Mouse (Mus musculus): Measurements from ENCODE around the gene Hspg2. TPM values are rescaled to one million over a fixed set of nuclear protein-coding genes. Genes with fewer than 3 reads are reported as not detected.

Hspg2 gene
- polyA plus RNA-seq, 1 experiment from 2014 or later, result 3.7 TPM

GRCm38 (mm10) chr4:137517989-137518691 lies 49.6 kb downstream of the Hspg2 start:
- WGBS, result 88% methylated on average over 36 of the region's 36 CpGs
- no peak for ATAC-seq (replicated peaks)
- no peak overlapping the region for H3K4me3 ChIP-seq

GRCm38 (mm10) chr4:137518746-137519145 lies 50.2 kb downstream of the Hspg2 start:
- no peak overlapping the region for H3K4me2 ChIP-seq (replicated peaks)
- no peaks in the 10 kb centered on the region for H3K36me3 ChIP-seq
- no peak overlapping the region for H3K27ac ChIP-seq (replicated peaks)
- 91% methylated on average over 14 of the region's 14 CpGs for WGBS
- H3K9ac ChIP-seq (replicated peaks), result no peak overlapping the region
- no peaks in the 10 kb centered on the region for H3K9me3 ChIP-seq
- H3K27me3 ChIP-seq, result no peaks in the 10 kb centered on the region
- H3K4me1 ChIP-seq, result no peaks in the 10 kb centered on the region
- no peak overlapping the region for H3K4me3 ChIP-seq
- no peak for ATAC-seq (replicated peaks)

More at GRCm38 (mm10) chr4:137517989-137518691, 49.6 kb downstream of the Hspg2 start:
- Histone ChIP-seq H3K9ac (replicated peaks) (no peak overlapping the region), H3K27me3 (no peaks in the 10 kb centered on the region), H3K36me3 (no peaks in the 10 kb centered on the region), H3K9me3 (no peaks in the 10 kb centered on the region), H3K4me1 (no peaks in the 10 kb centered on the region), H3K4me2 (replicated peaks) (no peak overlapping the region), H3K27ac (replicated peaks) (no peak overlapping the region)

GRCm38 (mm10) chr4:137520346-137520745 lies 51.8 kb downstream of the Hspg2 start:
- H3K4me2 ChIP-seq (replicated peaks), result no peak overlapping the region
- no peak overlapping the region for H3K27ac ChIP-seq (replicated peaks)
- 92% methylated on average over 5 of the region's 5 CpGs for WGBS
- no peak for ATAC-seq (replicated peaks)
- H3K4me1 ChIP-seq, result no peaks in the 10 kb centered on the region
- H3K36me3 ChIP-seq, result no peaks in the 10 kb centered on the region
- H3K27me3 ChIP-seq, result no peaks in the 10 kb centered on the region
- no peaks in the 10 kb centered on the region for H3K9me3 ChIP-seq
- no peak overlapping the region for H3K4me3 ChIP-seq
- no peak overlapping the region for H3K9ac ChIP-seq (replicated peaks)

GRCm38 (mm10) chr4:137521966-137522365 lies 53.4 kb downstream of the Hspg2 start:
- Histone ChIP-seq H3K36me3 (no peaks in the 10 kb centered on the region), H3K4me2 (replicated peaks) (no peak overlapping the region), H3K4me3 (no peak overlapping the region), H3K27me3 (no peaks in the 10 kb centered on the region), H3K9me3 (no peaks in the 10 kb centered on the region), H3K27ac (replicated peaks) (no peak overlapping the region), H3K4me1 (no peaks in the 10 kb centered on the region), H3K9ac (replicated peaks) (no peak overlapping the region)
- ATAC-seq (replicated peaks), result no peak
- WGBS, result 83% methylated on average over 11 of the region's 11 CpGs

GRCm38 (mm10) chr4:137525426-137525825 lies 56.9 kb downstream of the Hspg2 start:
- no peaks in the 10 kb centered on the region for H3K27me3 ChIP-seq
- H3K9me3 ChIP-seq, result no peaks in the 10 kb centered on the region
- H3K27ac ChIP-seq (replicated peaks), result no peak overlapping the region
- H3K4me3 ChIP-seq, result no peak overlapping the region
- no peaks in the 10 kb centered on the region for H3K36me3 ChIP-seq
- H3K9ac ChIP-seq (replicated peaks), result no peak overlapping the region
- H3K4me2 ChIP-seq (replicated peaks), result no peak overlapping the region
- no peaks in the 10 kb centered on the region for H3K4me1 ChIP-seq
- 97% methylated on average over 1 of the region's 1 CpGs for WGBS
- ATAC-seq (replicated peaks), result no peak

GRCm38 (mm10) chr4:137527368-137527767 lies 58.8 kb downstream of the Hspg2 start:
- H3K4me2 ChIP-seq (replicated peaks), result no peak overlapping the region
- no peaks in the 10 kb centered on the region for H3K4me1 ChIP-seq
- H3K27me3 ChIP-seq, result no peaks in the 10 kb centered on the region
- no peak overlapping the region for H3K27ac ChIP-seq (replicated peaks)
- no peak overlapping the region for H3K4me3 ChIP-seq
- H3K9ac ChIP-seq (replicated peaks), result no peak overlapping the region
- ATAC-seq (replicated peaks), result no peak
- no peaks in the 10 kb centered on the region for H3K36me3 ChIP-seq
- WGBS, result 63% methylated on average over 4 of the region's 4 CpGs
- no peaks in the 10 kb centered on the region for H3K9me3 ChIP-seq

- Histone ChIP-seq H3K36me3 (no peaks in the 10 kb centered on the region), H3K4me1 (no peaks in the 10 kb centered on the region), H3K27me3 (no peaks in the 10 kb centered on the region), H3K4me3 (no peak overlapping the region), H3K4me2 (replicated peaks) (no peak overlapping the region), H3K9ac (replicated peaks) (no peak overlapping the region), H3K9me3 (no peaks in the 10 kb centered on the region), H3K27ac (replicated peaks) (no peak overlapping the region)
- ATAC-seq (replicated peaks), result no peak
- WGBS, result 85% methylated on average over 6 of the region's 6 CpGs
These were observed 59.3 kb downstream of the Hspg2 start for GRCm38 (mm10) chr4:137527872-137528271.

- no peak for ATAC-seq (replicated peaks)
- Histone ChIP-seq H3K9me3 (no peaks in the 10 kb centered on the region), H3K27me3 (no peaks in the 10 kb centered on the region), H3K4me2 (replicated peaks) (no peak overlapping the region), H3K4me3 (no peak overlapping the region), H3K36me3 (no peaks in the 10 kb centered on the region), H3K9ac (replicated peaks) (no peak overlapping the region), H3K27ac (replicated peaks) (no peak overlapping the region), H3K4me1 (no peaks in the 10 kb centered on the region)
- WGBS, result 74% methylated on average over 14 of the region's 14 CpGs
These were observed 71.8 kb downstream of the Hspg2 start for GRCm38 (mm10) chr4:137540356-137540755.

- H3K4me1 ChIP-seq, result no peaks in the 10 kb centered on the region
- WGBS, result 95% methylated on average over 10 of the region's 10 CpGs
These were observed 74.4 kb downstream of the Hspg2 start for GRCm38 (mm10) chr4:137542968-137543367.

GRCm38 (mm10) chr4:137545568-137545967 lies 77.0 kb downstream of the Hspg2 start:
- ATAC-seq (replicated peaks), result no peak
- H3K27ac ChIP-seq (replicated peaks), result no peak overlapping the region
- H3K4me3 ChIP-seq, result no peak overlapping the region
- H3K4me1 ChIP-seq, result no peaks in the 10 kb centered on the region
- H3K36me3 ChIP-seq, result no peaks in the 10 kb centered on the region
- 96% methylated on average over 9 of the region's 9 CpGs for WGBS
- H3K9me3 ChIP-seq, result no peaks in the 10 kb centered on the region
- H3K27me3 ChIP-seq, result no peaks in the 10 kb centered on the region
- no peak overlapping the region for H3K9ac ChIP-seq (replicated peaks)
- no peak overlapping the region for H3K4me2 ChIP-seq (replicated peaks)

More at GRCm38 (mm10) chr4:137542968-137543367, 74.4 kb downstream of the Hspg2 start:
- no peak overlapping the region for H3K27ac ChIP-seq (replicated peaks)
- H3K9me3 ChIP-seq, result no peaks in the 10 kb centered on the region
- no peaks in the 10 kb centered on the region for H3K36me3 ChIP-seq
- no peak overlapping the region for H3K4me2 ChIP-seq (replicated peaks)
- ATAC-seq (replicated peaks), result no peak
- no peaks in the 10 kb centered on the region for H3K27me3 ChIP-seq
- no peak overlapping the region for H3K9ac ChIP-seq (replicated peaks)
- H3K4me3 ChIP-seq, result no peak overlapping the region

GRCm38 (mm10) chr4:137546003-137546525 lies 77.5 kb downstream of the Hspg2 start:
- H3K9me3 ChIP-seq, result no peaks in the 10 kb centered on the region
- no peak overlapping the region for H3K9ac ChIP-seq (replicated peaks)
- no peak overlapping the region for H3K4me2 ChIP-seq (replicated peaks)
- no peak overlapping the region for H3K4me3 ChIP-seq
- no peaks in the 10 kb centered on the region for H3K27me3 ChIP-seq
- ATAC-seq (replicated peaks), result no peak
- no peak overlapping the region for H3K27ac ChIP-seq (replicated peaks)
- H3K4me1 ChIP-seq, result no peaks in the 10 kb centered on the region
- no peaks in the 10 kb centered on the region for H3K36me3 ChIP-seq
- 73% methylated on average over 5 of the region's 5 CpGs for WGBS

- no peaks in the 10 kb centered on the region for H3K27me3 ChIP-seq
- H3K4me3 ChIP-seq, result no peak overlapping the region
- no peaks in the 10 kb centered on the region for H3K36me3 ChIP-seq
- ATAC-seq (replicated peaks), result no peak
- no peaks in the 10 kb centered on the region for H3K9me3 ChIP-seq
- no peaks in the 10 kb centered on the region for H3K4me1 ChIP-seq
- H3K4me2 ChIP-seq (replicated peaks), result no peak overlapping the region
- H3K27ac ChIP-seq (replicated peaks), result no peak overlapping the region
- H3K9ac ChIP-seq (replicated peaks), result no peak overlapping the region
- whole genome bisulfite sequencing, result 95% methylated on average over 17 of the region's 17 CpGs
These were observed 84.9 kb downstream of the Hspg2 start for GRCm38 (mm10) chr4:137553466-137553865.

Data from forebrain, embryonic 15.5 days (tissue).